In the genomic region with DNA sequence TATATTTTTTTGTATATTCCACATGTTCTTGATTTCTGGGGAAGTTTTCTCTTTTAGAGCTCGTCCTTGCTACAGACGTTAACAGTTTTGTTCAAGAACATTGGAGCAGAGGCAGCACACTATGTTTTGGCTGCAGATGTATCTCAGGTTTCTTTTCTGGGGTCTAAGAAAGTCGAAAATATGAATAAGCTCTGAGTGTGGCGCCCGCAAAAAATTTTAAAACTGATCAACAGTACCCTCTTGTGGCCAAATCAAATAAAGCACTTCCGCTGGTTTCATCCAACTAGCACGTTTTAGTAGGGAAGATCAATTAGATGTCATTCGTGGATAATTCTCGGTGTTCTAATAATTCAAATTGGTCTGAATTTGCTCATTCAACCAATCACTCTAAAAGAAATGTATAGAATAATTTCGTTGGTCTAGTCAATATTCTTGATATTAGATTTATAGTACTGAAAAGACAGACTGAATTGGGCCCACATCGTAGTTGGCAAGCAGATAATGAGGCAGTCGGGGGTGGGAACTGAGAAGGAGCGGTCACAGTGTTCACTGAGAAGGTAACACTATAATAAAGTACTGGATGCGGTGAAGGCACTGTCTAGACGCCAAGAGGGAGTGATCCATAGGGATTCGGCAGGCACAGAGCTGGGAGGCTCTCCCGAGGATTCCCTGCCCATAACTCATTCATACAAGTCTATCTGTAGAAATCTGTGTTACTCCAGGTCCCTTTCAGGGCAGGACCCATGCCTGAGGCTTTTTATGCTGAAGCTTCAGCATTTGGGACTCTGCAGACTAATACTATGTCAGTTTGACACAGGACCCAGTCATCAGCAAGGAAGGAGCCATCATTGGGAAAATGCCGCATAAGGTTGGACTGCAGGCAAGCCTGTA, we compare ENCODE assay signal across 9 mouse cellular contexts. TPM values are rescaled to one million over a fixed set of nuclear protein-coding genes. Genes with fewer than 3 reads are reported as not detected.
DNase-seq lines count a peak whose midpoint lies in the region; ATAC-seq lines count a peak whose summit lies in the region.
"Had no signal": no experiment of that assay in that cellular context is flagged by ENCODE, and none has a peak within 500 bp of the region (broad histone marks: within the 10 kb centered on the region; RNA-seq: fewer than 3 reads in every experiment).

No protein-coding gene starts in this region.

- no peak overlapping the region for H3K27ac ChIP-seq in hindbrain, embryonic 14.5 days
- H3K27ac ChIP-seq in neural tube, embryonic 15.5 days (replicated peaks): no peak overlapping the region
- H3K27ac ChIP-seq: macrophage had no signal

- intact Hi-C loops in left cerebral cortex, postnatal 14 days (cut with DNase I): loop anchor here (5.0 to 10.0 kb wide), 2 partner anchors 530 to 798 kb away; no protein-coding TSS in a partner anchor

- peak; percentile 22 for DNase-seq in adrenal gland, postnatal 10 days
- no peak for DNase-seq in adrenal gland, postnatal 14 days
- peak; percentile 45 to 73 for DNase-seq in right cerebral cortex, postnatal 10 days (ENCODE audit: low spot score in 2 of 2)
- DNase-seq in right cerebral cortex, postnatal 36 days (ENCODE audit: low spot score in 2 of 2): no peak
- peak; percentile 91 for DNase-seq in hindbrain, embryonic 14.5 days (ENCODE audit: low spot score)
- DNase-seq in left cerebral cortex, postnatal 14 days (ENCODE audit: low spot score in 2 of 2): peak; percentile 47 to 79

- WGBS in hindbrain, embryonic 14.5 days: 42% methylated on average over 18 of the region's 18 CpGs
- 40% methylated on average over 18 of the region's 18 CpGs for WGBS in neural tube, embryonic 15.5 days

- no peaks in the 10 kb centered on the region for H3K9me3 ChIP-seq in hindbrain, embryonic 14.5 days (ENCODE audit: control insufficient read depth, low read length)
- H3K9me3 ChIP-seq in neural tube, embryonic 15.5 days (replicated peaks): no peaks in the 10 kb centered on the region

- H3K4me2 ChIP-seq in hindbrain, embryonic 14.5 days (replicated peaks): no peak overlapping the region
- 0 out of 2 replicates have a peak overlapping the region, but pooled peaks have one; percentile 23 for H3K4me2 ChIP-seq in neural tube, embryonic 15.5 days

- H3K36me3 ChIP-seq in hindbrain, embryonic 14.5 days (replicated peaks; ENCODE audit: control insufficient read depth, insufficient read depth): no peaks in the 10 kb centered on the region
- no peaks in the 10 kb centered on the region for H3K36me3 ChIP-seq in neural tube, embryonic 15.5 days

- H3K9ac ChIP-seq in hindbrain, embryonic 14.5 days: no peak overlapping the region
- H3K9ac ChIP-seq in neural tube, embryonic 15.5 days (replicated peaks): no peak overlapping the region

- no peaks in the 10 kb centered on the region for H3K4me1 ChIP-seq in hindbrain, embryonic 14.5 days (replicated peaks; ENCODE audit: control insufficient read depth, insufficient read depth, low read length)
- no peaks in the 10 kb centered on the region for H3K4me1 ChIP-seq in neural tube, embryonic 15.5 days

- no peak overlapping the region for H3K4me3 ChIP-seq in hindbrain, embryonic 14.5 days (replicated peaks; ENCODE audit: low read length)
- no peak overlapping the region for H3K4me3 ChIP-seq in neural tube, embryonic 15.5 days (replicated peaks)

- no peaks in the 10 kb centered on the region for H3K27me3 ChIP-seq in hindbrain, embryonic 14.5 days (ENCODE audit: control insufficient read depth, insufficient read depth, low read length)
- H3K27me3 ChIP-seq in neural tube, embryonic 15.5 days (replicated peaks): peaks cover 5% of the 10 kb centered on the region; the same call in 1 of the 2 replicates

- peak; percentile 62 for ATAC-seq in hindbrain, embryonic 14.5 days (ENCODE audit: low FRiP score)
- ATAC-seq in neural tube, embryonic 15.5 days (ENCODE audit: low FRiP score): peak; percentile 66; the same call in 1 of the 2 replicates
- ATAC-seq in CD4-positive, CD25-positive, alpha-beta regulatory T cell, adult 4 months: no peak

RNA-seq across cellular contexts. Expression of gene Tmco5b, which starts 17.1 kb away (rescaled TPM):
- not detected for total RNA-seq in adrenal gland, postnatal 10 days (2021)
- total RNA-seq in adrenal gland, postnatal 14 days (2021): not detected in 2 replicates
- polyA plus RNA-seq in hindbrain, embryonic 14.5 days (2014; fragmentation: Nextera tagmentation; extraction: Ambion mirVana): 0.16 TPM in 1 of 2 replicates, not detected in the other
- under 1 TPM in 1 of 2 experiments, not detected in 1; 0.36 TPM for total RNA-seq in left cerebral cortex, postnatal 14 days (2021)
- polyA plus RNA-seq in neural tube, embryonic 15.5 days (2015; fragmentation: Nextera tagmentation; extraction: Ambion mirVana): not detected in 2 replicates
- polyA plus RNA-seq in CD4-positive, CD25-positive, alpha-beta regulatory T cell, adult 4 months (2017; shearing (Covaris generic)): not detected
- polyA plus RNA-seq: macrophage had no signal

RNA-seq across cellular contexts. Expression of gene Fmn1, which starts 24.9 kb away (rescaled TPM):
- total RNA-seq in adrenal gland, postnatal 10 days (2021): 1 to 10 TPM; 2.1 to 4.2 TPM
- 1.7 and 3.1 TPM in 2 replicates for total RNA-seq in adrenal gland, postnatal 14 days (2021)
- 0.56 and 0.67 TPM in 2 replicates for polyA plus RNA-seq in hindbrain, embryonic 14.5 days (2014; fragmentation: Nextera tagmentation; extraction: Ambion mirVana)
- 10 to 100 TPM; 27.7 to 31.2 TPM for total RNA-seq in left cerebral cortex, postnatal 14 days (2021)
- polyA plus RNA-seq in neural tube, embryonic 15.5 days (2015; fragmentation: Nextera tagmentation; extraction: Ambion mirVana): 0.56 and 1.1 TPM in 2 replicates
- 1 to 10 TPM in 1 of 2 experiments, under 1 TPM in 1; 0.13 to 1.1 TPM for polyA plus RNA-seq in CD4-positive, CD25-positive, alpha-beta regulatory T cell, adult 4 months (2017; shearing (Covaris generic))

Comparison
In these comparisons a context has a peak if more than half of its experiments do, and no peak if none do; other contexts are left out.
1. DNase-seq: peak in adrenal gland, postnatal 10 days (single experiment), right cerebral cortex, postnatal 10 days (2 of 2), hindbrain, embryonic 14.5 days (single experiment) and left cerebral cortex, postnatal 14 days (2 of 2); none in adrenal gland, postnatal 14 days (single experiment) and right cerebral cortex, postnatal 36 days (0 of 2).